Mouse (Mus musculus) erythroblast, embryonic 14.5 days (primary cell): ENCODE results near the gene Wwp2. TPM values are rescaled to one million over a fixed set of nuclear protein-coding genes. Genes with fewer than 3 reads are reported as not detected.

ENCODE experiments used
- H3K27me3 ChIP-seq: 2 replicates; pipeline ENCODE4 v1.6.1; 2012; ENCODE audit warnings: inconsistent platforms; ENCODE audit not compliant: control insufficient read depth
- H3K36me3 ChIP-seq: 2 replicates; pipeline ENCODE4 v1.6.1; 2012; ENCODE audit warnings: mild to moderate bottlenecking, inconsistent platforms; ENCODE audit not compliant: control insufficient read depth
- H3K4me1 ChIP-seq: 2 replicates; pipeline ENCODE4 v1.6.1; 2012; ENCODE audit warnings: inconsistent platforms; ENCODE audit not compliant: control insufficient read depth
- H3K4me3 ChIP-seq: replicated peaks from 2 replicates; pipeline ENCODE3; 2012; ENCODE audit warnings: moderate library complexity, mild to moderate bottlenecking, inconsistent platforms
- H3K9me3 ChIP-seq: 2 replicates; pipeline ENCODE4 v1.6.1; 2012; ENCODE audit warnings: low read length, inconsistent platforms, mixed read lengths; ENCODE audit not compliant: control insufficient read depth
- GATA1 ChIP-seq: IDR thresholded peaks from 2 replicates; pipeline ENCODE4 v1.6.1; 2012; ENCODE audit warnings: low read length, inconsistent platforms, mixed read lengths
- TAL1 ChIP-seq: IDR thresholded peaks from 3 replicates; pipeline ENCODE4 v1.6.1; 2012; ENCODE audit warnings: low read length, inconsistent platforms, mixed read lengths
- polyA plus RNA-seq: library from polyadenylated mRNA; stranded (reverse); fragments of >175 nt; gene quantifications from 2 replicates; pipeline ENCODE4 v1.2.3, GENCODE M21; 2012

The Wwp2 gene
- polyA plus RNA-seq, 1 experiment = 11.3 TPM

DNA sequence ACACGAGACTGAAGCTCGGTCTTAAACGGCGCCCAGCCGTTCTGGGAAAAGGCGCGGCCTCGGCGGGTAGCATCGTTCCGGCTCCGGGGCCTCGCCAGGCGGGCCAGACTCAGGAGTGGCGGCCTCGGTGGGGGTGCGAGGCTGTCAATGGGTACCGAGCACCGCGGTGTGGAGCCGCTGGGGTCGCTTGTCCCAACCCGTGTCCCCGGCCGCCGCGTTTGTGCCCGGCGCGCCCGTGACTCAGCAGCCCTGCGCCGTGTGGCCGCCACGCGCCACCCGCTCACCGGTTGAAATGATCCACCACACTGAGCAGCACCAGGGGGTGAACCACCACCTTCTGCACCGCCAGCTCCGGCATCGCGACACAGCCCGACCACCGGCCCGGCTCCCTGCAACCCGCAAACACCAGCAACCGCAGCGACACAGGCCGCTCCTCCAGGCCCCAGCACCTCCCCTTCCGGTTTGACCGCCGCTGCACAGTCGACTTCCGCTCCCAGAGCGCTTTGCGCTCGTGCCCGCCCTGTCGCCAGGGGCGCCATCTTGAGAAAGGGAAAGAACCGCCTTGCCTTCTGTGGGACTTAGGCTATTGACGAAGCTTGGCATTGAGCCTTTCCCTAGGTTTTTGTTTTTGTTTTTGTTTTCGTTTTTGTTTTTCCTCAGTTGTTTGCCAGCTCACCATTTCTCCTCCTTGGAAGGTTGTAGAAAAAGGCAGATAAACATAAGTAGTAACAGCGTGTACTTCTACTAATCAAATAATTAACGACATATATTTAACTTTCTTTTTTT is 152.0 kb downstream of the Wwp2 start, which contains the start of gene Psmd7:
TSS of gene Psmd7 (minus strand) at position 470 of the 786 bp plus-strand sequence.
- Histone ChIP-seq H3K4me3 (peak within 1 kb of the TSS; percentile 90), H3K36me3 (peaks cover 35% of the 10 kb centered on the region), H3K4me1 (peaks cover 23% of the 10 kb centered on the region), H3K27me3 (peaks cover 10% of the 10 kb centered on the region), H3K9me3 (no peaks in the 10 kb centered on the region)
- TF ChIP-seq GATA1 = no peak

- no peaks in the 10 kb centered on the region for H3K36me3 ChIP-seq
- H3K4me3 ChIP-seq = no peak overlapping the region
These were observed 158.0 kb downstream of the Wwp2 start for GRCm38 (mm10) chr8:107593967-107594729.

GRCm38 (mm10) chr8:107594817-107595216 is 158.7 kb downstream of the Wwp2 start:
- Histone ChIP-seq H3K9me3 (peaks cover 6% of the 10 kb centered on the region), H3K4me1 (peaks cover 6% of the 10 kb centered on the region; the same call in 1 of the 2 replicates), H3K4me3 (no peak overlapping the region), H3K27me3 (peaks cover 13% of the 10 kb centered on the region), H3K36me3 (no peaks in the 10 kb centered on the region)
- no peak for TF ChIP-seq GATA1
- TF ChIP-seq TAL1 = no peak

More at GRCm38 (mm10) chr8:107593967-107594729, 158.0 kb downstream of the Wwp2 start:
- TF ChIP-seq GATA1 = no peak
- peaks cover 13% of the 10 kb centered on the region for H3K27me3 ChIP-seq
- peaks cover 4% of the 10 kb centered on the region for H3K9me3 ChIP-seq
- H3K4me1 ChIP-seq = peaks cover 6% of the 10 kb centered on the region; the same call in 1 of the 2 replicates

DNA sequence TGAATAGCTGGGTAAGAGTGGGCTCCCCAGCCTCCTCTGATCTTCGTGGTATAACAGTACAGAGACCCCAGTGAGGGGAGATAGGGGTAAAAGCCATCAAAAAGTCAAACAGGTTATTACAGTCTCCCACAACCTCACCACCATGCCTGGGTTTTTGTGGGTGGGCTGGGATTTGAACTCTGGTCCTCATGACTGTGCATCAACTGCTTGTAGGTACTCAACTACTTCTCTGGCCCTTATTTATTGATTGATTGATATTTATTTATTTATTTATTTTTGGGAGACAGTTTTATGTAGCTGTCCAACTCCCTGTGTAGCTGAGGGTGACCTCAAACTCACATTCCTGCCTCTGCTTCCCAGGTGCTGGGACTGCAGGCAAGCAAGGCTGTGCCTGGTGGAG is 161.6 kb downstream of the Wwp2 start:
- TF ChIP-seq TAL1 = no peak
- no peak for TF ChIP-seq GATA1
- no peaks in the 10 kb centered on the region for H3K36me3 ChIP-seq
- H3K9me3 ChIP-seq = peaks cover 6% of the 10 kb centered on the region
- no peak overlapping the region for H3K4me3 ChIP-seq
- H3K27me3 ChIP-seq = peaks cover 8% of the 10 kb centered on the region
- peaks cover 6% of the 10 kb centered on the region; the same call in 1 of the 2 replicates for H3K4me1 ChIP-seq

- TF ChIP-seq GATA1 (no peak), TAL1 (no peak)
- Histone ChIP-seq H3K4me1 (peaks cover 6% of the 10 kb centered on the region; the same call in 1 of the 2 replicates), H3K9me3 (peaks cover 6% of the 10 kb centered on the region), H3K27me3 (peaks cover 2% of the 10 kb centered on the region; the same call in 1 of the 2 replicates), H3K4me3 (no peak overlapping the region), H3K36me3 (no peaks in the 10 kb centered on the region)
These were observed 163.5 kb downstream of the Wwp2 start for GRCm38 (mm10) chr8:107599691-107600090.

GRCm38 (mm10) chr8:107603026-107603425 is 166.9 kb downstream of the Wwp2 start:
- no peak for TF ChIP-seq TAL1
- TF ChIP-seq GATA1 = no peak
- Histone ChIP-seq H3K4me1 (no peaks in the 10 kb centered on the region; the same call in 1 of the 2 replicates), H3K9me3 (peaks cover 2% of the 10 kb centered on the region; the same call in 1 of the 2 replicates), H3K36me3 (no peaks in the 10 kb centered on the region), H3K4me3 (no peak overlapping the region), H3K27me3 (peaks cover 2% of the 10 kb centered on the region; the same call in 1 of the 2 replicates)

Other genes starting within 250 kb of the Wwp2 start
- 0.04 TPM in 2 replicates for gene Nfat5, start 142.9 kb upstream of the Wwp2 start, polyA plus RNA-seq
- 0.13 and 0.26 TPM in 2 replicates for gene Nqo1, start 33.2 kb upstream of the Wwp2 start, polyA plus RNA-seq
- gene Nob1, start 11.3 kb upstream of the Wwp2 start, polyA plus RNA-seq = 1.2 and 2.1 TPM in 2 replicates
- 4.4 TPM in 2 replicates for gene Psmd7, start 152.1 kb downstream of the Wwp2 start, polyA plus RNA-seq